Mouse (Mus musculus) WW6 (cell line): ENCODE results near the gene Calcoco2.
"Not testable (repeated sequence)": the region's sequence is repeated elsewhere in the genome, so short reads cannot be mapped to it uniquely, and the experiment has no call there.

Experiments used
- DNase-seq: peaks from one replicate; pipeline ENCODE4 v3.0.0-alpha.2; 2013; ENCODE audit warnings: low read depth, low spot score

Calcoco2 gene

DNA sequence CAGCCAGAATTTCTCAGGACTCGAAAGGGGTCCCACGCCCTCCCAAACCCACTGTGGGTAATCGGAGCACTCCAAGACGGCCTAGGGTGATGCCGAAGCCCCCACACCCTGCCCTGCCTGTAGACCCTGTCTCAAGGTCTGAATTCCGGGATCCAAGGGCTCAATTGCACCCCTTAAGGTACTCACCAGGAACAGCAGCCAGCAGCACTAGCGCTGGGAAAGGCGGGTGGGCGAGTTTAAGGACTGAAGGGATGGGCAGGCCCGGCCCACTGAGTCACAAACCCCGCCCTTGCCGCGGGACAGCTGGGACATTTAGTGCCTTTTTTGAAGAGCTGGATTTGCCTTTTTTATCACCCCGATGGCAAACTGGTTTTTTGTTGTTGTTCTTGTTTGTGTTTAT lies at the start of gene Calcoco2:
Calcoco2 (minus strand) TSS at position 214 of the 400 bp plus-strand sequence.
- DNase-seq = peak; percentile 86

DNA sequence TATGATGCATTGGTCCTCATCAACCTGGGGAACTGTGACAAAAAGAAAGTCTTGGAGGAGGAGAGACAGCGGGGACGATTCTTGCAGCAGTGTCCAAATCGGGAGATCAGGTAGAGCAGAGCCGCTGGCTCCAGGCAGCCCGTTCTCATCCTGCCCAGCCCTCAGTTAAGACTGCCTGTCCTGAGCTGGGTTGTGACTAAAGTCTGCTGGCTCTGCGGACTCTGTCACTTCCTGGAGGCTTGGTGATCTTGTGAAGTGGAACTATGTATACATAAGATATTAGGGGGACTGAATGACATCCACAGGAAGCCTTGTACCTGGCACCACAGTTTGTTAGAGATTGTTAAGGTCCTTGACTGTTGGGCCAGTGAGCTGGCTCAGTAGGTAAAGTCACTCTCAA lies 35.7 kb upstream of the Calcoco2 start:
- DNase-seq = no peak

DNA sequence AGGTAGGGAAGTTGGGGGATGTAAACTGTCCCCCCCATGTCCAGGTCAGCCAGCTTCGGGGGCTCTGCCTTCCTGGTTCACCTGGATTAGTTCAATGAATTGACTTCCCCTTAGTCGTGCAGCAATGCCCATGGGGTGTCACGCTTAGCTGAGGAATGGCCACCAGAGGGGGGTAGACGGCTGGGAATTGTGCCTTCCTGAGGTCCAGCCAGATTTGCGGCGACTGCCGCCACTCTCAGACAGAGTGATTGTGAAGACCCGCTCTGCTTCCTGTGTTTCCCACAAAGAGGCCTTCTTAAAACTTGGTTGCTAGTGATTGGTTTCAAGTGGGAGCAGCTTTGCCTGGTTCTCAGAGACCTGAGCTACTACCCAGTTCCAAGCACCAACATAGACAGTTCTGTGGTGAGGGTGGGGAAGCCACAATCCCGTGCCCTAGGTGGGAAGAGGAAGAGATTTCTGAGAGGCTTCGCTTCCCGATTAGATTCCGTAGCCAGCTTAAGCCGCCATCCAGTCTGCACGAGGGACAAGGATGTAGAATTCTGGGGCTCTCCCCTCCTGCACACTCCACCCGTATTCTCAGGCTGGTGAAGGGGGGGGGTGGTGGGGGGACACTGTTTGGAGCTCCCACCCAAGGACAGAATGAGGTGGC lies 34.0 kb upstream of the Calcoco2 start:
- peak; percentile 69 for DNase-seq

GRCm38 (mm10) chr11:96143766-96144165 lies 32.0 kb upstream of the Calcoco2 start:
- no peak for DNase-seq

DNA sequence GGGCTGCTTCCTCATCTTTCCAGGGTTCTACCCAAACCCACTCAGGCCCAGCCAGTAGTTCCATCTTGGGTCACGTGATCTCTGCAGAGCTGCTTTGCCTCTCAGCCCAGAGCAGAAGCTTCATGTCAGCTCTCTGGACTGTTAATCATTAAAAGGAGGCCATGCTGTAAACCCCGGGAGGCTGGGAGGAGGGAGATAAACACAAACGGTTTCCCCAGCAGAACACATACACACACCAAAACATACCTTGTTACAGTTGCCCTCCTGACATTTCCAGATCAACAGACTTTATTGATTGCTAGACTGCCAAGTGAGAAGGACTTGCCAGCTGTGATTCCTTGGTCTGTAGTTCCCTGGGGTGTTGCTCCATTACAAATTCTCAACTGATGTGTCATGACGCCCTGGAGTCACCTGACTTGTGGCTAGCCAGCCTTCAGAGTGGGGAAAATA lies 29.0 kb upstream of the Calcoco2 start:
- no peak for DNase-seq

DNA sequence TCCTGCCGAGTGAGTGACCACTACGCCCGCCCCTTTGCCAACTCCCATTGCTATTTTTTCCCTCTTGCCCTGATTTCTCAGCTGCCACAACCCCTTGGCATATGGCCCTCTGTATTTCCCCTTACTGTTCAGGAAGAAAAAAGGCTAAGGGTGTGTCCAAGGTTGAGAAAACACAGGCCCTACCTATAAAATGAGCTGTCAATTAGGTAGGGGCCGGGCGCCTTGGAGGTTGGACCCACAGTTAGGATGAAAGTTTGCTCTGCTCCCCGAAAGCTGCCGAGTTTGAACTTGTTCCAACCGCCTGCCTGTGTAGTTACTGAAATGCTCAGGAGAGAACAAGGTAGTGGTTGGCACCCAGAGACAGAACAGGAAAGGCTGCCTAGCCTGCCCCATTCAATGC lies 24.1 kb upstream of the Calcoco2 start:
- DNase-seq = no peak

- DNase-seq = peak; percentile 84
These were observed 21.6 kb upstream of the Calcoco2 start, which contains the start of gene Ttll6 for GRCm38 (mm10) chr11:96133239-96133865. Gene Ttll6 (plus strand): TSS chr11:96133786.

GRCm38 (mm10) chr11:96130606-96131005 lies 18.8 kb upstream of the Calcoco2 start:
- DNase-seq = peak; percentile 39

GRCm38 (mm10) chr11:96124052-96124914 lies 12.5 kb upstream of the Calcoco2 start:
- peak; percentile 58 for DNase-seq

GRCm38 (mm10) chr11:96122806-96123205 lies 11.0 kb upstream of the Calcoco2 start:
- not testable (repeated sequence) for DNase-seq

- DNase-seq = no peak
These were observed 7.6 kb upstream of the Calcoco2 start for GRCm38 (mm10) chr11:96119401-96119800.

DNA sequence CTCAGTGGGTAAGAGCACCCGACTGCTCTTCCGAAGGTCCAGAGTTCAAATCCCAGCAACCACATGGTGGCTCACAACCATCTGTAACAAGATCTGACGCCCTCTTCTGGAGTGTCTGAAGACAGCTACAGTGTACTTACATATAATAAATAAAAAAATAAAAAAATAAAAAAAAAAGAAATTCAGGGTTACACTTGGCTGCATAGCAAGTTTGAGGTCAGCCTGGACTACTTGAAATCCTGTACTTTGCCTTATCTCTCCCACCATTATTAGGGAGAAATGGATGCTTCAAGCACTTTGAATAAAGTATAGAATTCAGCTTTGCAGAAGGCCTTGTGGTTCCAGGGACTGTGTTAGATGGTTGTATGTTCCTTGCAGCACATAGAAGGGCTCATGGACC lies 5.2 kb upstream of the Calcoco2 start:
- not testable (repeated sequence) for DNase-seq

GRCm38 (mm10) chr11:96116116-96116515 lies 4.4 kb upstream of the Calcoco2 start:
- DNase-seq = no peak

- no peak for DNase-seq
These were observed 3.7 kb upstream of the Calcoco2 start for GRCm38 (mm10) chr11:96115416-96115815.

DNA sequence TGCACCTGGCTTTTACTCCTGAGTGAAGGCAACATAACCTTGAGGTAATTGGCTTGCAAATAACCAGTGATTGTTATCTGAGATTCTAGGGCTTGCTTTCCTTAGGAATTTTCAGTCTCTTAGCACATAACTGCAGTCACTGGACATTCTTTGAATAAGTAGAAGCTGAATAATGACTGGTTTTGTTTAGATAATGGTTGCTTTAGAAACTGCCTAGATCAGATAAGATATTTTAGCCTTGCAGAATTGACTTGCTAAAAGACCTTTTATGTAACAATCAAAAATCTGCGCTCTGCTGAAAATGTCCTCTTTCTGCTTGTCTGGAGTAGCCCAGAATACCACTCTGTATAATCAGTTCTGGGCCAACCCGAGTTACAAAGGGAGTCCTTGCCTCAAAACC lies 2.3 kb upstream of the Calcoco2 start:
- DNase-seq = no peak

- not testable (repeated sequence) for DNase-seq
These were observed 814 bp downstream of the Calcoco2 start for GRCm38 (mm10) chr11:96110950-96111349.

DNA sequence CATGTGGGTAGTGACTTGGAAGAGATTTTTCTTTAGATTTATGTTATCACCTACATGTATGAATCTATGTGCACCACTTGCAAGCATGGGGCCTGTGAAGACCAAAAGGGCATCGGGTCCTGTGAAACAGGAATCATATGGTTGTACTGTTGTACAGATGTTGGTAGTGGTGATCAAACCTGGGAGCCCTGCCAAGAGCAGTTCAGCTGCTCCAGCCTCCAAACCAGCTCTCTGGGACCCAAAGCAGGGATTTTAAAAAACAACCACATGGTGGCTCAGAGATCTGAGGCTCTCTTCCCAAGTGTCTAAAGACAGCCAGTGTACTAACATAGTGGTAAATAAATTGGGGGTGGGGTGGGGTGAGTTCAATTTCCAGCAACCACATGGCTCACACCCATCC lies 3.4 kb downstream of the Calcoco2 start:
- no peak for DNase-seq

DNA sequence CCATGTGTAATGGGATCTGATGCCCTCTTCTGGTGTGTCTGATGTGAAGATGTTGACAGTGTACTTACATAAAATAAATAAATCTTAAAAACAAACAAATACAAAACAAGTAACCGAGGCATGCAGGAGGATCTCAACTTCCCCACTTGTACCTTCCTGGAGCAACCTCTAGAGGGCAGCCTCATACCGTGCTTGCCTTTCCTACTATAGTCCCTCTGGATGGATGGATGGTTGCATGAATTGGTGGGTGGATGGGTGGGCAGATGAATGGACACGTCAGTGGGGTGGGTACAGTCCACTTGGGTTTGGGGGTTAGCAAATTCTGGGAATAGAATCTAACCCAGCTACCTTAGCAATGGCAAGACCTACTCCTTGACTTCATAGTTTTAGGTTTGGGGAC lies 18.4 kb downstream of the Calcoco2 start:
- no peak for DNase-seq

DNA sequence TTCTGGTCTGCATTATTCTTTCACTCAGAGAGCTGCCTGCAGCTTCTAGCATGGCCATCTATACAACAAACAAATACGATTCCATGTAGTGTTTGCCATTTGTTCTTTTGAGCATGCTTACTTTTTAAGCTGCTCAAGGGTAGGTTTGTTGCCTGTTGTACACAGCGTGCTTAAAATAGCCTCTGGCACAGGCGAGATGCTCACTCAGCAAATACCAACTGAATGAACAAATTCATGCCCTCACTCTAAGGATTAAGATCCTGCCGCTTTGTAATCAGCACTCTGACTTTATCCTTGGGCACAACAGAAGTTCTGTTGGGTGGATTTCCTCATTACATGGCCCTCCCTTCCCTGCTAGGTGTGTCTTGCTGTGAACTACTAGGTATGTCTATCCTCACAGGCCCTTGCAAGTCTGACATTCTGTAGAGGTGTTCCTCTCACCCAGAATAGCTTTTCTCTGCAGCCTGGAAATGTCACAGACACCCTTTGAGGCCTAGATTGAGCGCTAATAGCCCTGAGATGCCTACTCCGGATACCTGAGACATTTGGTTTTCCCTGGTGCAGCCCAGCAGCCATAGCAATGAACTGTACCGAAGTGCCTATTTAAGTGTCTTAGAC lies 19.0 kb downstream of the Calcoco2 start:
- no peak for DNase-seq

DNA sequence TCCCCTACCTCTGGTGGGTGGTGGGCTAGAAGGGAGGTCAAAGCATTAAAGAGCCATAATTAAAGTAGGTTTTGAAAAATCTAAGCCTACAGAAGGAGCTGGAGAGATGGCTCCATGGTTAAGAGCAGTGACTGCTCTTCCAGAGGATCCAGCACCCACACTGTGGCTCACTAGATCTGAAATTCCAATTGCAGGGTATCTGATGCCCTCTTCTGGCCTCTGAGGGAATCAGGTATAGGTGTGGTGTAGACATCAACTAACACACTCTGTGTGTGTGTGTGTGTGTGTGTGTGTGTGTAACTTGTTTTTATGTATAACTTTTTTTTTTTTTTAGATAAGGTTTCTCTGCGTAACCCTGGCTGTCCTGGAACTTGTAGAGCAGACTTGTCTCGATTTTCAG lies 20.7 kb downstream of the Calcoco2 start:
- no peak for DNase-seq

DNA sequence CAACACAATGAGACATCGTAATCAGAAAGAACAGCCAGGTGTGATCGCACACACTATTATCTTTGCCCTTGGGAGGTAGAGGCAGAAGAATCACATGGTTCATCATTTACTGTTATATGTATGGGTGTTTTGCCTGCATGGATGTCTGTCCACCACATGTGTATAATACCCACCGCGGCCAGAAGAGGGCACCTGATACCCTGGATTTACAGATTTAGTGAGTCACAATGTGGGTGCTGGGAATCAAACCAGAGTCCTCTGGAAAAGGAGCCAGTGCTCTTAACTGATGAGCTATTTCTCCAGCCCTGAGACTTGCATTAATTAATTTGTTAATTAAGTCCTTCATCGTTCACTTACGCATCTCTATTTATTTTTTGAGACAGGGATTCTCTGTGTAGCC lies 23.8 kb downstream of the Calcoco2 start:
- no peak for DNase-seq

GRCm38 (mm10) chr11:96082682-96083081 lies 29.1 kb downstream of the Calcoco2 start:
- DNase-seq = no peak
